Mouse (Mus musculus): Measurements from ENCODE around the gene Thsd7a.

GRCm38 (mm10) chr6:12759328-12760193 lies 10.4 kb upstream of the Thsd7a start:
- no peak for TF ChIP-seq POLR2A (IDR thresholded peaks at IDR 0.05; ENCODE audit: extremely low read depth, insufficient read depth, low read length)
- no peak for TF ChIP-seq CTCF (IDR thresholded peaks at IDR 0.05; ENCODE audit: extremely low read depth, insufficient read depth, low read length)

All from cortical plate, adult 2 months (tissue).